Mouse (Mus musculus) layer of hippocampus, adult 9-10 months (tissue): Measurements from ENCODE around the gene Gm49380.
"Not testable (repeated sequence)": the region's sequence is repeated elsewhere in the genome, so short reads cannot be mapped to it uniquely, and the experiment has no call there.

Experiments
- DNase-seq: peaks from one replicate; pipeline ENCODE4 v3.0.0; 2022; ENCODE audit warnings: low spot score

Gm49380 gene

DNA sequence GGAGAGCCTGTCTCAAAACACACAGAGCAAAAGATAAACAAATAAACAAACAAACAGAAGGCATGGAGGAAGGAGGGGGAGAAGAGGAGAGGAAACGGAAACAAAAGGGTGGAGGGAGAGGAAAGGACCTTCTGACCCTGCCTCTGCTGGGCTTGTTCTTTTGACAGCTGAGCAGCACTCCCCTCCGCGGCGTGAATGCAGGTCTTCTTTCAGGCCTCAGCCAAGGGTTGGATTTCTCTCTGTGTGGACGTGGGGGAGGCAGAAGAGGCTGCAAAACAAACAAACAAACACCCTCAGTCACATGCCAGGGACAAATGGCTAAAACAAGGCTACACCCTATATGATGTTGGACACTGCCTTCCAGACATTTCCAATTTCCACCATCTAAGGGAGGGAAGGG lies 11.7 kb upstream of the Gm49380 start:
- no peak for DNase-seq

DNA sequence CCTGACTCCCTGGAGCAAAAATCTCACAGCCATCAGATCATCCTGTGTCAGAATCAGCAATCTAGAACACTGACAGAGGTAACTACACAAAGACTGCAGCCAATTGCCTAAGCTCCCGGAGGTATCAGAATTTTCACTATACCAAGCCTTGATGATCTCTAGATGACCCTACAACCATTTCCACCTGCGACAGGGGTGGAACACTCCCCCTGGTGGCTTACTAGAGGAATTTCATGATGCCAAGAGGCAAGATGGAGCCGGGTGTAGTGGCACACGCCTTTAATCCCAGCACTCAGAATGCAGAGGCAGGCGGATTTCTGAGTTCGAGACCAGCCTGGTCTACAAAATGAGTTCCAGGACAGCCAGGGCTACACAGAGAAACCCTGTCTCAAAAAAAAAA lies 11.0 kb upstream of the Gm49380 start:
- no peak for DNase-seq

DNA sequence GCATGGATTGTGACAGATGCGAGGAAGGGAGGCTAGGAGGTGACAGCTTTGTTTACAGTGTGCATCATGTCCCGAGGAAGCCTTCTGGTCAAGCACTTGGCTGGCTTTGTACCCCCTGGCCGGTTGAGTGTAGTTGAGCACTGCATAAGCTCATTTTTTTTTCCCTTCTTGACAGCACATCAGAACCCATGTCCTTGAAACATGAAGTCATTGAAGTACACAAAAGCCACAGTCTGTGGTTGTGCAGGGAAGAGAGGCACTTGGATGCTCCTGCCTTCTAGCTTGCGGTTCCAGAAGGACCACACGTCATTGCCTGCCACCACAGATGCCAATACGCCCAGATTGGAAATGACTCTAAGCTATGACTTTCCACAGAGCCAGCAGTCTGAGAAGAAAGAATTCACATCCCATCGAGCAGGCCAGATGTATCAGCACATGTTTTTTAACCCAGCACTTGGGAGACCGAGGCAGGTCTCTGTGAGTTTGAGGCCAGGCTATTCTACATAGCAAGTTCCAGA lies 6.7 kb upstream of the Gm49380 start:
- no peak for DNase-seq

DNA sequence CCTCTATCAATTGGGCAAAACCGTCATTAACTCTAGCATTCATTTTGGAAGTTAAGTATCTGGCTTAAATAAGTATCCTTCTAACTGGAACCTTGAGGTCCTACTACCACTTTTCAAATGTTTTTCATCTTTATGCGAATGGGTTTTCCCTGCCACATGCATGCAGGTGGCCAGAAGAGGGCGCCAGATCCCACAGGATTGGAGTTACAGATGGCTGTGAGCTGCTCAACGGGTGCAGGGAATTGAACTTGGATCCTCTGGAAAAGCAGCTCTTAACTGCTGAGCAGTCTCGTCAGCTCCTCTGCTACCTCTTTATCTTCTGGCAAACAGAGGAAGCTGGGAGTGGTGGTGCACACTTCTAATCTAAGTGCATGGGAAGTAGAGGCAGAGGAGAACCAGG lies 5.7 kb upstream of the Gm49380 start:
- no peak for DNase-seq

DNA sequence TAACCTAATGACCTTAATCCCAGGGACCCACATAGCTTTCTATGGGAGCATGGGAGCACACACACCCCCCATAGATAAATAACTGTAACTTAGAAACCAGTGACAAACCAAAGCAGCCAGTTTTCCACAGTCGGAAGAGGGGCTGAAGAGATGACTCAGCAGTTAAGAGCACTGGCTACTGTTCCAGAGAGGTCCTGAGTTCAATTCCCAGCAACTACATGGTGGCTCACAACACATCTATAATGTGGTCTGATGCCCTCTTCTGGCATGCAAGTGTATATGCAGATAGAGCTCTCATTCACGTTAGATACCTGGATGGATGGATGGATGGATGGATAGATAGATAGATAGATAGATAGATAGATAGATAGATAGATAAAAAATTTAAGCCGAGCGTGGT lies 2.9 kb upstream of the Gm49380 start:
- DNase-seq, result no peak

DNA sequence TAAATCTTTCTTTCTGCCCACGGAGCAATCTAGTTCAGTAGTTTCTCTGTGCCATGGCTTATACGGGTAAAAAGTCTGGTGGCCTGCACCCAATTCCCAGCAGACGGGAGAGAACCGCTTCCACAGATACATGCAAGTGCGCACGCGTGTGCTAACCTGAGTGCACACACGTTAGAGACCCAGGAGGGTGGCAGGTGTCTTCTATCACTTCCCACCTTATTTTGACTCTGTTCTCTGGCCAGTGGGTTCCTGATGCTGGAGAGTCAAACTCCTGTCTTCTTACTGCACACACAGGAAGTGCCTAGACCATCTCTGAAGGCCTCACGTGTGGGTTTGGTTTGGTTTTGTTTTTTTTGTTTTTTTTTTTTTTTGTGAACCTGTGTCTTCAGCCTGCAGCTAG lies 2.3 kb upstream of the Gm49380 start:
- no peak for DNase-seq

DNA sequence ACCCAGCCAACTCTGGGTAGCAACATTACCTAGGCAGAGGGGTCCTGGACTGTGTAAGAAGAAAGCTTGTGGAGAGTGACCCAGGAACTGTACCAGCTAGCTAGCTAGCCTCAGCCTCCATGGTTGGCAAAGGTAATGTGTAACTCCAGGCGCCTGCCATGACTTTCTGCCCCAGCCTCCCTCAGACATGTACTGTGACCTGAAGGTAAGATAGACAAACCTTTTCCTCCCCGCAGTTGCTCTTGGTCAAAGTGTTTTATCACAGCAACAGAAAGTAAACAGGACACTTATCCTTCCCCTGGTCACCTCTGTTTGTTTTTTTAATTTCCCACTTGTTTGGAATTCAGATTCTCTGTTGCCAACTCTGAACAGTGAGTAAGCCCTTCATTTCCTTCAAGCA lies 1.2 kb upstream of the Gm49380 start:
- DNase-seq, result no peak

DNA sequence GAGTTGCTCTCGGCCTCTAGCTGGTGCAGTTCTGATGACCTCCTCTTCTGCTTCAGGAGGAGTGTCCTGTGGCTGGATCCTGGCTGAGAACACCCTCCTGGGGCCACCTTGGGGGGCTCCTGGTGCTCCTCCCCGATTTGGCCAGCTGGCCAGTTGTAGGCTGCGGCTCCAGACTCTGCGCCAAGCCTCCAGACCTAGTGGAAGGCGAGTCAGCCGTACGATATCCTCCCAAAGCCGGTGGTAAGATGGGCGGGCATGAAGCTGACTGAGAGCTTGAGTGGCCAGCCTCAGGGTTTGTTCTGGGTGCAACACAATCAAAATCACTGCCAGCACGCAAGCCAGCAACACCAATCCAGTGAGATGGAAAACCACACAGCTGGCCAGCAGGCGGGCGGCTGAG lies 1.4 kb downstream of the Gm49380 start:
- DNase-seq, result not testable (repeated sequence)

DNA sequence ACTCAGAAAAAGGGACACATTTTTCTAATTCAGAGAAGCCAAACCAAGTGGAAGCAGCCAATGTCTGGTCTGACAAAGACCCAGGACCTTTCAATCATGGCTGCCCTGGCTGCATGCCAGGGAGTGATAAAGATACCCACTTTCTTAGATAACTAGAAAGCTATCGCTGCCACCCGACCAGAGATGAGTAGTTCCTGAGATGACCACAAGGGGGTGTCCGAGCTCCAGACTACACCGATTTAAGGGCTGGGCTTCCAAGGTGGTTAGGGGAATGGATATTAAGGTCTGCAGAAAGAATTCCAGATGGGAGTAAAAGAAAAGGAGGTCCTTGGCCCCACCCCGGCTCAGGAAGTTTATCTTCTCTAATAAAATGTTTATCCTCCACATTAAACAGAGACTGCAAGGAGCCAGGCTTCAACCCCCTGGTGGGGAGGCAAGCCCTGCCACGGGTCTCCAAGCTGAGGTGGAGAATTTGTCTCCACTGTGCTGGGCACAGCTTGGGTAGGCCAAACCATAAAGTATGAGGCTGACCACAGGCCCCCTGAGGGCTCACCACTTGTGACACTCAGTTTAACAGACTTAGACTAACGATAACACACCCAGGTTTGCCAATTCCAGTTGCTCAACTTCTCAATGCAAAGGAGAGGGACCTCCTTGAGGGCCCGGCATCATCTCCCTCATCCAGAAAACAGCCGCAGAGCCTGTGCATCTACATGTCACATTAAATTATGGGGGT lies 3.8 kb downstream of the Gm49380 start:
- no peak for DNase-seq

DNA sequence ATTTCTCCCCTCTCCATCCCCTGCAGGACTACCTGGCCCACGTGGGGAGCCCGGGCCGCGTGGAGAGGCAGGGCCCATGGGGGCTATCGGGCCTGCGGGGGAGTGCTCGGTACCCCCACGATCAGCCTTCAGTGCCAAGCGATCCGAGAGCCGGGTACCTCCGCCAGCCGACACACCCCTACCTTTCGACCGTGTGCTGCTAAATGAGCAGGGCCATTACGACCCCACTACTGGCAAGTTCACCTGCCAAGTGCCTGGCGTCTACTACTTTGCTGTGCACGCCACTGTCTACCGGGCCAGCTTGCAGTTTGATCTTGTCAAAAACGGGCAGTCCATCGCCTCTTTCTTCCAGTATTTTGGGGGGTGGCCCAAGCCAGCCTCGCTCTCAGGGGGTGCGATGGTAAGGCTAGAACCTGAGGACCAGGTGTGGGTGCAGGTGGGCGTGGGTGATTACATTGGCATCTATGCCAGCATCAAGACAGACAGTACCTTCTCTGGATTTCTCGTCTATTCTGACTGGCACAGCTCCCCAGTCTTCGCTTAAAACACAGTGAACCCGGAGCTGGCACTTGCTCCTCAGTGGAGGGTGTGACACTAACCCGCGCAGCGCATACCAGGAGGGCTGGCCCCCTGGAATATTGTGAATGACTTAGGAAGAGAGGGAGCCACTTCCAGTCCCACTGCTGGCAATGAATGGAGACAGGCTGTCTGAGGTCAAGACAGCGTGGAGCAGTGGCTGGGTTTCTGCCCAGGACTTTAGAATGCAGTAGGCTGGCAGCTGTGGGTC lies 4.8 kb downstream of the Gm49380 start:
- DNase-seq, result no peak

DNA sequence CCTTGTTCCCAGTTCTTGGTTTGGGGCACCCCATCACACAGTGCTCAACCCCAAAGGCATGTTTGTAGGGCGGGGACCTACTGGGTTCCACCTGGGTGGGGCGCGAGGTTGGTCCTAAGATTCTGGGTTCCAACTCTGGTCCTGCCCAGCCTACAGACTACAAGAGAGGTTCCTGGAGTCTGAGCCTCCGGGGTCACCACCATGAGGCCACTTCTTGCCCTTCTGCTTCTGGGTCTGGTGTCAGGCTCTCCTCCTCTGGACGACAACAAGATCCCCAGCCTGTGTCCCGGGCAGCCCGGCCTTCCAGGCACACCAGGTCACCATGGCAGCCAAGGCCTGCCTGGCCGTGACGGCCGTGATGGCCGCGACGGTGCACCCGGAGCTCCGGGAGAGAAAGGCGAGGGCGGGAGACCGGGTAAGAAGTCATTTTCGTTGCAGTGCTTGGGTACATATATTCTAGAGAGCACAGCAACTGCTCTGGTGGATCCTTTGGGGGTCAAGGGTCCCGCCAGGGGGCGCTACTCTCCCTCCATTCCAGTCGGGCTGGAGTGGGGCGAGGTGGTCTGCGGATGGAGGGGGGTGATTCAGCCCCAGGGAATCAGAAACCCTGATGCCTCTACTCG lies 5.6 kb downstream of the Gm49380 start:
- DNase-seq, result no peak

DNA sequence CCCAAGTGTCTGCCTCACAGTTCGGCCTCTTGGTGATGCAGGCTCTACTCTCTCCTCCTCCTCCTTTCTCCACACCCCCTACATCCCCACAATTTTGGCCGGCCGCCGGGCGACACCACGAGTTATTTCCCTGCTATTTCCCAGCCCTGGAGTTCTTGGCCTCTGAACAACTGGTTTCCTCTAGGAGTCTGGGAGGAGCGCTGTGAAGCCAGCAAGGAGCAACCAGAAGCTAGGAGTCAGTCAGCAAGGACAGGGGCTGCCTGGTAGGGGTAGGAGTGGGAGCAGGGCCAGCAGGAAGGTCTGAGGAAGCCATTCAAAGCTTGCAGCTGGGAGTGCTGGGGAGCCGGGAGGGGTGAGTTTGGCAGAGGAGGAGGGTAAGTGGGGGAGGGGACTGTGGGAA lies 6.2 kb downstream of the Gm49380 start, which contains the start of gene C1qtnf5:
Gene C1qtnf5 (plus strand): TSS at position 136 of the 400 bp plus-strand sequence.
- no peak for DNase-seq

DNA sequence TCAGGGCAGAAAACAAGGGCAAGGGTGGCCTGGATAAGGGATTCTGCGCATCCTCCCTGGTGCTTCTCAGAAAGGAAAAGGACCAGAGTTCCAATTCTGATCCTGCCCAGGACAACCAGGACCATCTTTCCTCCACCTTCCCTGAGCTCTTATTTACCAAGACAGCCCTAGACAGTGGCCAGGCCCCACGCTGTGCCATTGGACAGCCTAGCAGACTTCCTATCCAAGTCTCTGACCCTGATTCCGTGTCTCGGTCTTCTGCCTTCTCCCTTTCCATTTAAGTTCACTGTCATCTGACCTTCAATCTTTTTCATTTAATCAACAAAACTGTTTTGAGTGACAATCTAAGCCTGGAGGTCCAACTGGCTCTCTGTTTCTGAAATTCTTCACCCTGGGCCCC lies 6.7 kb downstream of the Gm49380 start:
- DNase-seq, result no peak

DNA sequence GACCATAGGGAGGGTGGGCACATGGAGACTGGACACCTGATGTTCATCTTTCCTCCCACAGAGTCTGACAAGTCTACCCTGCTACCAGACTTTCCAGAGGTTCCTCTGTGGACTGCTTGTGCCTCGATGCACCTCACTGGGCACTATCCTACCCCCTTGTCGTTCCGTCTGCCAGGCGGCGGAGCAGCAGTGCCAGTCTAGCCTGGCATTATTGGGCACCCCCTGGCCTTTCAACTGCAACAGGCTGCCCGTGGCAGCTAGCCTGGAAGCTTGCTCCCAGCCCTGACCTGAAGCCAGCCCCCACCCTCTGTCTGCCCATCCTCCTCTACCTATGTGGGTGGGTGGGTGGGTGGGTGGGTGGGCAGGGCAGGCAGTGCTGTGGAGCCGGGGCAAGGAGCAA lies 7.1 kb downstream of the Gm49380 start:
- DNase-seq, result no peak

DNA sequence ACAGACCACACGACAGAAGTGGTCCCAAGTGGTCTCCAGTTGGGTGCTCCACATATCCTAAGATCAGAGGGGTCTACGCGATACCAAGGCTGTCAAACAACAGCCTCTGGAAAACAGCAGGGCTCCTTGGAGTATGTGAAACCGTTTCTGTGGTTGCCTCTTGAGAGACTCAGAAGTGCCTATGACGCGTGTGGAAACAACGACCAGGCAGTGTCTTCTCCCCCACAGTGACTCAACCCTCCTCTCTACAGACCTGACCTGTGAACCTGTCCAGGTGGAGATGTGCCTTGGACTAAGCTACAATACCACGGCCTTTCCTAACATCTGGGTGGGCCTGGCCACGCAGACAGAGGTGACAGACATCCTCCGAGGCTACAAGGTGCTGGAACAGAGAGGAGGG lies 7.5 kb downstream of the Gm49380 start:
- DNase-seq, result no peak

DNA sequence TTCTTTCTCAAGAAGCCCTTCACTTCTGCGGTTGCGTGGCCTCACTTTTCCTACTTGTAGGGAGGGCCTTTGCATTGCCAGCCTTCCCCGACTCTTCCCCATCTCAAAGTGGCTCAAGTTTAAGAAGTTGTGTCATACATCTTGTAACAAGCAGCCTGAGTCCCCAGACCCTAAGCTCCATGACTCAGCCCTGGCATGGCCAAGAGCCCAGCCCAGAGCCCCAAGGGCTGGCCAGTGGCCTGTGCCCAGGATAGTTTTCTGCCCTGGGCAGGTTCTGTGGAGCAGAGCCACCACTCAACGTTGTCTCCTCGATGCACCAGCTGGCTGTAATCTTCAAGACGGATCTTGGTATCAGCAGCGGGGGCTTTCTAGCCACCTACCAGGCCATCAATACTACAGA lies 8.4 kb downstream of the Gm49380 start:
- DNase-seq, result no peak

DNA sequence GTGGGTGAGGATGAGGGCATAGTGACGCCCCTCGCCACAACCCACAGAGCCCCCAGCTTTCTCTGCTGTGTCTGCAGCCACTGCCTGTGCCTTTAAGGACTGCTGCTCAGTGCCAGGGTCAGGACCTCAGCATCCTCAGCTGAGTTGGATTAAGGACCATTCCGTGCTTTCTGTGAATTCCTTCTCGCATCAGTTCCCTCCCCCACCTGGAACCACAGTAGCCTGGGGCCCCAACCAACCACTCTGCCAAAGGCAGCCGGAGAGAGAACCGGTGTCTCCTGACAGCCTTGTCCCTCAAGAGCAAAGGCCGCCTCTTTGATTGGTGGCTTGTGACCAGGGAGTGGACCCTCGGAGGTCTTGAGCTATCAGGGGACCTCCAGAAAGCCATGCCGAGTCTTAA lies 11.8 kb downstream of the Gm49380 start, which contains the start of gene Mfrp:
Gene Mfrp (plus strand): TSS at position 240 of the 400 bp plus-strand sequence.
- no peak for DNase-seq

DNA sequence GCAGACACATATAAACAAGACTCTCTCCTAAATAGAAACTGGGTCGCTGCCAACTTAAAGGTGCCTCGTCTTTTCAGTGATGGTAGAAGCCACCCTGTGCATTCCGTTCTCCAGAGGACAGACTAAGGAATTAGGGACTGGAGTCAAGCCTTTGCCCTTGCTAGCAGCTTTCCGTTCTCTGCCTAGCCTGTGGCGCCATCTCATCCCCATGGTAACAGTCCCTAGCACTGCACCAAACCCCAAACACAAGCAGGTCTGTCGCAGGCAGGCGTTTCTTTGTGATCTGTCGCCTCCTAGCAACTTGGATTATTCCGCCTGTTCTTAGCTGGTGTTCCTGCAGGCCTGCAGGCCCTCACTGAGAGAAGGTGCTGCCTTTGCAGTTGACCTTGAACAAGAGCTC lies 16.8 kb downstream of the Gm49380 start:
- DNase-seq, result no peak

DNA sequence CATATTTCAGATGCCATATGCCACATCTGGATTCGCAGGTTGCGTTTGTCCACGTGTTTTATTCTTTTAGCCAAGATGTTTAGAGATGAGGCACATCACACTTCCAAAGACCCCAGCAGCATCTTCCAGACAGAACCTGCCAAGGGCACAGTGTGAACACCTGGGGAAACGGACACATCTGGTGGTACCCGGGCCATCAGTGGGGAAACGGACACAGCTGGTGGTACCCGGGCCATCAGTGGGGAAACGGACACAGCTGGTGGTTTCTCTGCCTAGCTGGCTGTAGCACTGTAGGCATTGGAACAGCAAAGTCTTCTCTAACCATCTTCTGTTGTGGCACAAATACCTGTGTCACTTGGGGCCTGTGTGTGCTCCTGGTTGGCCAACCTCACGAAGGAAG lies 17.5 kb downstream of the Gm49380 start:
- DNase-seq, result no peak

DNA sequence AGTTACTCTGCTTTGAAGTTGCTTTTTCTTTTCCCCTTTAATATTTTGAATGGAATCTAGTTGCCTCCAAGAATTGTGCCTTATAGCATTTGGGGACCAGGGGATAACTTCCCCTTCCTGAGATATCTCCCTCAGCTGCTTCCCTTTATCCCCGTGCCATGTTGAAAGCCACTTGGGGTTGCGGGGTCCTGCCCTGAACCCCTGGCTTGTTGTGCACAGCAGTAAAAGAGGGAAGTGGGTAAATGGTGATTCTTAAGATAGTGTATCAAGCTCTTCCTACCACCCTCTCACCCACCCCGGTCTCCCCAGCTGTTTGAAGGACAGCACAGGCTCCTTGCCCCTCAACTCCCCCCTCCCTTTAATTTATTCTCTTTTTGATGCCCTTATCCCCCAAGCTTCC lies 18.6 kb downstream of the Gm49380 start:
- DNase-seq, result no peak

DNA sequence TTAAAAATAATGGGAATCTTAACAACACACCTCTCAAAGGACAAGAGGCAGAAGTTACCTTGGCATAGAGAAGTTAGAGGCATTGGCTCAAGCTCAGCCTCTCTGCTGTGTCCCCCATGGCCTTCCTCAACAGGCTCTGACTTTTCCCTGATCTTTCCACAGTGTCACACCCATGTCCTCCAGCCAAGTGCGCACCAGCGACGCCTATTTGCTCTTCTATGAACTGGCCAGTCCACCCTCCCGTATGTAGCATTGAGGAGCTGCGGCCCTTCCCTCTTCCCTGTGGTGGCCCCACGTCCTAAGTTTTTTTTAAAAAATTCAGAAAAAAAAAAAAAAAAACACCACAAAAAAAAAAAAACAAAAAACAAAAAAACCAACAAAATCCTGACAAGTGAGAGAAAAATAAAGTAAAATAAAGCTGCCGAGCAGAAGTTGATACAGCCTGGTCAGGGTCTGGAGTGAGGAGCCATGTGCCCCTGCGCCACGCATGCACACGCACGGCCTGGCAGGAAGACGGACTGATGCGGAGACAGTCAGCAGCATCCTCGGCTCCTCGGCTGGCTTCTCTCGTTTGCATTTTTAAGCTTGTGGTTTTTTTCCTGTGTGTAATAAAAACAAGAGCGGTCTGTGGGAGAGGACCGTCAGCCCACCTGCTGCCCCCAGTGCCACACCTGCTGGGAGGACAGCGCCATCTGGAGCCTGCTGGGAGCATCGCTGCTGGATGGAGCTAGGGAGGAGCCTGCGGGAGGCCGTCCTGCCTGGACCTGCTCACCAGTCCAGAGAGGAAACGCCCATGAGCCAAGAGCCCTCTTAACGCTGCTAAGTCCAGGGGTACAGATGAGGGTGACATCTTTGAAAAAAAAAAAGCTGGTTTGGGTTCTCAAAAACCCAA lies 19.4 kb downstream of the Gm49380 start:
- no peak for DNase-seq
